Mouse (Mus musculus): ENCODE results near the gene P2rx7. TPM values are rescaled to one million over a fixed set of nuclear protein-coding genes. Genes with fewer than 3 reads are reported as not detected.
"Not testable (repeated sequence)": the region's sequence is repeated elsewhere in the genome, so short reads cannot be mapped to it uniquely, and the experiment has no call there.

P2rx7 gene
- total RNA-seq, 2 experiments from 2014 or later, result 8.4 to 9.8 TPM

GRCm38 (mm10) chr5:122625565-122626252 is 18.0 kb upstream of the P2rx7 start:
- no peak overlapping the region for H3K4me3 ChIP-seq

GRCm38 (mm10) chr5:122627243-122627642 is 16.5 kb upstream of the P2rx7 start:
- Histone ChIP-seq H3K4me3 (no peak overlapping the region), H3K27ac (no peak overlapping the region)
- peak; percentile 89 for TF ChIP-seq CTCF (conservative IDR thresholded peaks at IDR 0.05)
- DNase-seq (ENCODE audit: low spot score in 2 of 2), result peak; percentile 86 to 92

More at GRCm38 (mm10) chr5:122625565-122626252, 18.0 kb upstream of the P2rx7 start:
- no peak overlapping the region for H3K27ac ChIP-seq
- no peak for DNase-seq (ENCODE audit: low spot score in 2 of 2)
- TF ChIP-seq CTCF (conservative IDR thresholded peaks at IDR 0.05), result no peak

DNA sequence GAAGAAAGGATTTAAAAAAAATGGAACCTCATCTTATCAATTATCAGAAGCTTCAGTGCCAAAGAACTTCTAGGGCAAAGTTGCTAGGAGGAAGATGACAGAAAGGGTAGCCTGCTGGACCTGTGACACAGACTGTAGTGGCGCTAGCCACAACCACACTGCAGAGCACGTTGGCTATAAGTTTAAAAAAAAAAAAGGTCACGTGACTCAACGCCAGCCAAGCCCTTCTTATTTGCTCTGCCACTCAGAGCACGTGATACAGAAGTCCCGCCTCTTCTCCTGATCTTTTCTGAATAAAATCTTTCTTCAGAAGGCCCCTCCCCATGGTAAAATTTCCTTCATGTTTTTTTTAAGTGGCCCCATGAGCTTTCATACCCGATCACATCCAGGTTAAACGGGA is 8.5 kb upstream of the P2rx7 start:
- Histone ChIP-seq H3K27ac (no peak overlapping the region), H3K4me3 (no peak overlapping the region)
- DNase-seq (ENCODE audit: low spot score in 2 of 2), result no peak
- TF ChIP-seq CTCF (conservative IDR thresholded peaks at IDR 0.05), result no peak

GRCm38 (mm10) chr5:122636308-122636707 is 7.4 kb upstream of the P2rx7 start:
- no peak overlapping the region for H3K27ac ChIP-seq
- H3K4me3 ChIP-seq, result no peak overlapping the region
- TF ChIP-seq CTCF (conservative IDR thresholded peaks at IDR 0.05), result no peak
- no peak for DNase-seq (ENCODE audit: low spot score in 2 of 2)

DNA sequence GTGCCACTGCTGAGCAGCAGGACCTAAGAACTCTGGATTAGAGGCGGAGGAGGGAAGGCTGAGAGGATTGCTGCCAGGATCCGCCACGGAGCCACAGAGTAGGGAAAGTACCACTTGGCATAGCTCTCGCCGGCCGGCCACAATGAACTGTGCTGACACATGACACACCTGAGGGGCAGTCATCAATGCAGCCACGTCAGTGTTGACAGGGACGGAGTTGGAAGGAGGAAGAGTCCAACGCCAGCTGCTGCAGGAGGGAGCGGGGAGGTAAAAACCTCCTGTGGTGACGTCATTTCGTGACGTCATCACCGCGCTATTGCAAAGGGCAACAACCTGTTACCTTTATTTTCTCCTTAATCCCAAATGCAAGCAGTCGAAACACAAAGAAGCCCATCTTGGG is 6.8 kb upstream of the P2rx7 start:
- Histone ChIP-seq H3K4me3 (peak overlapping the region; percentile 11; the same call in 1 of the 2 replicates), H3K27ac (no peak overlapping the region)
- no peak for TF ChIP-seq CTCF (conservative IDR thresholded peaks at IDR 0.05)
- no peak for DNase-seq (ENCODE audit: low spot score in 2 of 2)

DNA sequence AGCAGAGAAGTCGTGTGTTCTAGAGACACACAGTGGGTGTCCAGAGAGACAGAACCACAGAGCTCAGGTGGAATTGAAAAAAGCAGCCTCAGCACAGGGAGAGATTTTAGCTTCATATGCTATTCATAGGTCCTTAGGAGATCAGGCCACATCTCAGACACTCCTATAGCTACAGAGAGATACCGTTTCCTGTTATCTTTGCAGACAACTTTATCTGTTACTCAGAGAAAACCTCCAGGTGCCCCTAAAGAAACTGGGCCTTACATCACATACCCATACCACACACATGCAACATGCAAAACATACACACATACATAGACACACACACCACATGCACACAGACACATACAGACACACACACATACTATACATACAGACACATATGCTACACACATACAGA is 5.4 kb upstream of the P2rx7 start:
- no peak for TF ChIP-seq CTCF (conservative IDR thresholded peaks at IDR 0.05)
- Histone ChIP-seq H3K4me3 (no peak overlapping the region), H3K27ac (no peak overlapping the region)
- DNase-seq (ENCODE audit: low spot score in 2 of 2), result no peak

DNA sequence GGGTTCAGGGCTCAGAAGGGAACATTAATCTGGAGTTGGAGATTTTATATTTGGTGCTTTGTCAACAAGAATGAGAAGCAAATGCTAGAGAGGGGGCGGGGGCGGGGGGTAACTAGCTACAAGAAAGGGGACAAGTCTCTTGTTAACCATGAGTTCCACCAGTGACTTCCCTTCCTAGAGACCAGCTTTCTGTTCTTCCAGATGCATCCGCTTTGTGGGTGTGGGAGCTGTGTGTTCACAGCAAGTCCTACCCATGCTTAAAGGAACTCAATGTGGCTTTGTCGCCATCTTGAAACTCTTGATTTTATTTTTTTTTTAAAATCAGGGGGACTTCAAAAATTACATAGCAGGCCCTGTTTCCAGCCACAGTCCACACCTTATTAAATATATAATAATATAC is 4.2 kb upstream of the P2rx7 start:
- Histone ChIP-seq H3K27ac (no peak overlapping the region), H3K4me3 (no peak overlapping the region)
- DNase-seq (ENCODE audit: low spot score in 2 of 2), result no peak
- TF ChIP-seq CTCF (conservative IDR thresholded peaks at IDR 0.05), result no peak

DNA sequence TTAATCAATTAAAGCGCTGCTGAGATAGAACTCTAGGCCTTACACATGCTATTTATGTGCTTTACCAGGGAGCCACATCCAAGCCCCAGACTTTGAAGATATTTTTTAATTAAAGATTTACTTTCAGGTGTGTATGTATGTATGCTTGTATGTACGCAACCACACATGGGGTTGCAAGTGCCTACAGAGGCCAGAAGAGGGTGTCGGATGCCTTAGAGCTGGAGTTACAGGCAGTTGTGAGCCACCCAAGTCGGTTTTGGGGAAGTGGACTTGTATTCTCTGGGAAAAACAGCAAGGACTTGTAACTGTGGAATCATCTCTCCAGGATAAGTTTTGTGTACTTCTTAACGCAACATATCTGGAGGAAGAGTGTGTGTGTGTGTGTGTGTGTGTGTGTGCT is 3.7 kb upstream of the P2rx7 start:
- no peak for TF ChIP-seq CTCF (conservative IDR thresholded peaks at IDR 0.05)
- Histone ChIP-seq H3K4me3 (no peak overlapping the region), H3K27ac (no peak overlapping the region)
- DNase-seq (ENCODE audit: low spot score in 2 of 2), result no peak

DNA sequence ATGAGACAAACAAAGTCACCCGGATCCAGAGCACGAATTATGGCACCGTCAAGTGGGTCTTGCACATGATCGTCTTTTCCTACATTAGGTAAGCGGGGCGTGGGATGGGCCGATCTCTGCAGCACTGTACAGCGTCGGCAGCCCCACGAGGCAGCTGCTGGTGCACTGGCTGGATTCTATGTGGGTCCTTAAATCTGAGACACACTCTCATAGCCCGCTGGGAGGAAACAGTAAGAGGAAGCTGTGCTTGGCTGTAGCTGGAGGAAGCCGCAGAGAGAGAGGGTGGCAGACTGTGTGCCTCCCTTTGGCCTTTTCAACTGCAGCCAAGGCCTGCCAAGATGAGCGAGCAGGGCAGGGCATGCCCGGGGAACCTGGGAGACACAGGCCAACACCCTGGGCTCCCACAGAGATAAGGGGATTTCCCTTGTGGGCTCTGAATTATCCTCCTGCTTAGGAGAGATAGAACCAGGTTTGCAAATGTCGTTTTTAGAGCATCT is 448 bp downstream of the P2rx7 start:
- DNase-seq (ENCODE audit: low spot score in 2 of 2), result no peak
- H3K4me3 ChIP-seq, result peak overlapping the region; percentile 51
- H3K27ac ChIP-seq, result peak overlapping the region; percentile 81
- no peak for TF ChIP-seq CTCF (conservative IDR thresholded peaks at IDR 0.05)

DNA sequence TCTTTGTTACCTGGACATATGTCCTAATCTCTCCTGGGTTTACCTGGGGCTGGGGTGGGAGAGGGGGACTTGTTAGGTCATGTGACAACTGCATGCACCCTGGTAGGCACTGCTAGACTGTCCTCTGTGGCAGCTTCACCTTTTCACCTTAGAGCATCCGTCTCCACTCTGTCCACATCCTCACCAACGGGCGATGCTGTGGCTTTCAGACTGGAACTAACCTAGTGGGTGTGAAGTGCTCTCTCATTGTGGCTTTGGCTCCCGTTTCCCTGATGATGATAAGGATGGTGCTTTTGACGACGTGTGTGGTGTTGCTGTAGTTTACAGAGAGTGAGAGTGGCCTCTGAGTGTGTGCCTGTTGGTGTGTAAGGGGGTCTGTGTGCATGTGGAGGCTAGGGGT is 1.6 kb downstream of the P2rx7 start:
- TF ChIP-seq CTCF (conservative IDR thresholded peaks at IDR 0.05), result no peak
- no peak for DNase-seq (ENCODE audit: low spot score in 2 of 2)
- H3K27ac ChIP-seq, result no peak overlapping the region
- 0 out of 2 replicates have a peak overlapping the region, but pooled peaks have one; percentile 51 for H3K4me3 ChIP-seq

GRCm38 (mm10) chr5:122646050-122646449 is 2.3 kb downstream of the P2rx7 start:
- TF ChIP-seq CTCF (conservative IDR thresholded peaks at IDR 0.05), result no peak
- no peak for DNase-seq (ENCODE audit: low spot score in 2 of 2)
- H3K27ac ChIP-seq, result no peak overlapping the region
- no peak overlapping the region for H3K4me3 ChIP-seq

GRCm38 (mm10) chr5:122647256-122647924 is 3.7 kb downstream of the P2rx7 start:
- no peak overlapping the region for H3K4me3 ChIP-seq
- DNase-seq (ENCODE audit: low spot score in 2 of 2), result no peak
- no peak overlapping the region for H3K27ac ChIP-seq
- TF ChIP-seq CTCF (conservative IDR thresholded peaks at IDR 0.05), result no peak

DNA sequence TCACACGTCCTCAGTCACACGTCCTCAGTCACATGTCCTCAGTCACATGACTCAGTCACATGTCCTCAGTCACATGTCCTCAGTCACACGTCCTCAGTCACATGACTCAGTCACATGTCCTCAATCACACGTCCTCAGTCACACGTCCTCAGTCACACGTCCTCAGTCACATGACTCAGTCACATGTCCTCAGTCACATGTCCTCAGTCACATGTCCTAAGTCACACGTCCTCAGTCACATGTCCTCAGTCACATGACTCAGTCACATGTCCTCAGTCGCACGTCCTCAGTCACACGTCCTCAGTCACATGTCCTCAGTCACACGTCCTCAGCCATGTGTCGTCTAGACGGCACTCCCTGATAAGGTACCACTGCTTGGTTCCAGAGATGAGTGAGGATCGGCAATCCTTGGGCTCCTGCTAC is 4.3 kb downstream of the P2rx7 start:
- not testable (repeated sequence) for H3K4me3 ChIP-seq; DNase-seq (ENCODE audit: low spot score in 2 of 2); H3K27ac ChIP-seq

DNA sequence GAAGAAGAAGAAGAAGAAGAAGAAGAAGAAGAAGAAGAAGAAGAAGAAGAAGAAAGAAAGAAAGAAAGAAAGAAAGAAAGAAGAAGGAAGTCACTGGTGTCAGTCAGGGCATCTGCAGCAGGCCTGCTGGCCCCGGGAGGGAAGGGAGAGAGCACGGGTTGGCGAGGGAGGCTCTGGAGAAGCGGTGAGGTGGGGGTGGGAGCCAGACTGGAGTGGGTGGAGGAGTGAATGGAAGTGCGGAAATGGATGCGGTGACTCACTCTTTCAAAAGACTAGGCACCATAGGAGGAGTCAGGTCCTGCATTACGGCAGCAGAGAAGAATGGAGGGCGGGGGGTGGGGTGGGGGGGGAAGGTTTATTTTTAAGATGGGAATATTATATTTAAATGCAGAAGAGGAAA is 5.6 kb downstream of the P2rx7 start:
- no peak overlapping the region for H3K4me3 ChIP-seq
- DNase-seq (ENCODE audit: low spot score in 2 of 2), result peak; percentile 51 to 61
- no peak overlapping the region for H3K27ac ChIP-seq
- no peak for TF ChIP-seq CTCF (conservative IDR thresholded peaks at IDR 0.05)
